Mouse (Mus musculus): ENCODE measurements at regions not wholly inside any gene's neighbourhood (a gene's known extent, or its start where the extent isn't known, plus 50 kb on each side); places are given as distances from the start of the nearest gene placed in this dataset.
A peak's percentile ranks its signal among the peaks of the same experiment; 100 is the strongest.

GRCm38 (mm10) chr15:67305681-67306080, 805.0 kb upstream of the Lrrc6 start:
- CTCF ChIA-PET: interaction anchor here (1.2 to 1.4 kb wide), 2 partner anchors 10 to 29 kb away, joined by 3 read pairs; no protein-coding TSS in a partner anchor
- ATAC-seq: no peak
- no peaks in the 10 kb centered on the region for H3K27me3 ChIP-seq
- no peak for DNase-seq (ENCODE audit: low read depth, low spot score)
- TF ChIP-seq CTCF (IDR thresholded peaks at IDR 0.05): no peak
- in situ Hi-C loops (cut with MboI; ENCODE audit: low pct_unique_long_range_greater_than_20kb): no loop called here
- POLR2A ChIA-PET: no interaction called here

- POLR2A ChIA-PET: no interaction called here
- in situ Hi-C loops (cut with MboI; ENCODE audit: low pct_unique_long_range_greater_than_20kb): no loop called here
- no peak for DNase-seq (ENCODE audit: low read depth, low spot score)
These were observed 803.1 kb upstream of the Lrrc6 start for GRCm38 (mm10) chr15:67303804-67304203.

GRCm38 (mm10) chr15:67301871-67302363, 801.2 kb upstream of the Lrrc6 start:
- in situ Hi-C loops (cut with MboI; ENCODE audit: low pct_unique_long_range_greater_than_20kb): no loop called here
- no peak for TF ChIP-seq CTCF (IDR thresholded peaks at IDR 0.05)
- DNase-seq (ENCODE audit: low read depth, low spot score) (no peak), ATAC-seq (no peak)
- CTCF ChIA-PET: interaction anchor here (1.2 kb wide), 1 partner anchor 18 kb away, joined by 4 read pairs; no protein-coding TSS in a partner anchor
- POLR2A ChIA-PET: no interaction called here
- H3K27me3 ChIP-seq: no peaks in the 10 kb centered on the region

More at GRCm38 (mm10) chr15:67303804-67304203, 803.1 kb upstream of the Lrrc6 start:
- ATAC-seq: no peak
- CTCF ChIA-PET: interaction anchor here (1.1 to 1.3 kb wide), 4 partner anchors 10 to 42 kb away, joined by 3 to 4 read pairs (median 3); no protein-coding TSS in a partner anchor
- no peak for TF ChIP-seq CTCF (IDR thresholded peaks at IDR 0.05)
- no peaks in the 10 kb centered on the region for H3K27me3 ChIP-seq

- no peak for DNase-seq (ENCODE audit: low read depth, low spot score)
- TF ChIP-seq CTCF (IDR thresholded peaks at IDR 0.05): no peak
- no peak for ATAC-seq
- H3K27me3 ChIP-seq: no peaks in the 10 kb centered on the region
- ChIA-PET POLR2A (no interaction called here), CTCF (interaction anchor here (1.0 to 1.2 kb wide), 2 partner anchors 17 to 52 kb away, joined by 3 to 4 read pairs; no protein-coding TSS in a partner anchor)
- in situ Hi-C loops (cut with MboI; ENCODE audit: low pct_unique_long_range_greater_than_20kb): no loop called here
These were observed 800.3 kb upstream of the Lrrc6 start for GRCm38 (mm10) chr15:67301024-67301423.

GRCm38 (mm10) chr15:67294797-67295196, 794.1 kb upstream of the Lrrc6 start:
- ChIA-PET POLR2A (no interaction called here), CTCF (interaction anchor here (0.9 to 1.3 kb wide), 2 partner anchors 9 to 40 kb away, joined by 3 read pairs; no protein-coding TSS in a partner anchor)
- no peak for TF ChIP-seq CTCF (IDR thresholded peaks at IDR 0.05)
- no peak for ATAC-seq
- in situ Hi-C loops (cut with MboI; ENCODE audit: low pct_unique_long_range_greater_than_20kb): loop anchor here (5.0 kb wide), 1 partner anchor 72 kb away; no protein-coding TSS in a partner anchor
- DNase-seq (ENCODE audit: low read depth, low spot score): no peak
- H3K27me3 ChIP-seq: no peaks in the 10 kb centered on the region

- in situ Hi-C loops (cut with MboI; ENCODE audit: low pct_unique_long_range_greater_than_20kb): no loop called here
- no peak for ATAC-seq
- no peak for DNase-seq (ENCODE audit: low read depth, low spot score)
- no peaks in the 10 kb centered on the region for H3K27me3 ChIP-seq
- POLR2A ChIA-PET: no interaction called here
- TF ChIP-seq CTCF (IDR thresholded peaks at IDR 0.05): no peak
- CTCF ChIA-PET: interaction anchor here (0.6 to 1.1 kb wide), 4 partner anchors 56 to 145 kb away, joined by 3 read pairs; no protein-coding TSS in a partner anchor
These were observed 789.0 kb upstream of the Lrrc6 start for GRCm38 (mm10) chr15:67289749-67290148.

GRCm38 (mm10) chr15:67284941-67285340, 784.2 kb upstream of the Lrrc6 start:
- in situ Hi-C loops (cut with MboI; ENCODE audit: low pct_unique_long_range_greater_than_20kb): no loop called here
- ChIA-PET POLR2A (no interaction called here), CTCF (interaction anchor here (0.9 to 1.2 kb wide), 2 partner anchors 12 to 31 kb away, joined by 3 read pairs; no protein-coding TSS in a partner anchor)
- ATAC-seq (no peak), DNase-seq (ENCODE audit: low read depth, low spot score) (no peak)
- TF ChIP-seq CTCF (IDR thresholded peaks at IDR 0.05): no peak
- no peaks in the 10 kb centered on the region for H3K27me3 ChIP-seq

GRCm38 (mm10) chr15:67283275-67283972, 782.7 kb upstream of the Lrrc6 start:
- ChIA-PET POLR2A (interaction anchor here (0.6 kb wide), 1 partner anchor 806 kb away, joined by 3 read pairs; no protein-coding TSS in a partner anchor), CTCF (interaction anchor here (0.9 kb wide), 1 partner anchor 18 kb away, joined by 4 read pairs; no protein-coding TSS in a partner anchor)
- no peak for TF ChIP-seq CTCF (IDR thresholded peaks at IDR 0.05)
- in situ Hi-C loops (cut with MboI; ENCODE audit: low pct_unique_long_range_greater_than_20kb): no loop called here
- DNase-seq (ENCODE audit: low read depth, low spot score) (no peak), ATAC-seq (no peak)
- H3K27me3 ChIP-seq: no peaks in the 10 kb centered on the region

- ChIA-PET POLR2A (interaction anchor here (1.6 kb wide), 1 partner anchor 19 kb away, joined by 3 read pairs; no protein-coding TSS in a partner anchor), CTCF (no interaction called here)
- no peak for ATAC-seq
- H3K27me3 ChIP-seq: no peaks in the 10 kb centered on the region
- no peak for DNase-seq (ENCODE audit: low read depth, low spot score)
- in situ Hi-C loops (cut with MboI; ENCODE audit: low pct_unique_long_range_greater_than_20kb): no loop called here
- TF ChIP-seq CTCF (IDR thresholded peaks at IDR 0.05): no peak
These were observed 778.2 kb upstream of the Lrrc6 start for GRCm38 (mm10) chr15:67278869-67279268.

GRCm38 (mm10) chr15:67275058-67275457, 774.3 kb upstream of the Lrrc6 start:
- CTCF ChIA-PET: no interaction called here
- DNase-seq (ENCODE audit: low read depth, low spot score) (no peak), ATAC-seq (no peak)
- no peak for TF ChIP-seq CTCF (IDR thresholded peaks at IDR 0.05)
- POLR2A ChIA-PET: no interaction called here
- H3K27me3 ChIP-seq: no peaks in the 10 kb centered on the region
- in situ Hi-C loops (cut with MboI; ENCODE audit: low pct_unique_long_range_greater_than_20kb): no loop called here

- no peak for TF ChIP-seq CTCF (IDR thresholded peaks at IDR 0.05)
- ATAC-seq: peak; percentile 47
- ChIA-PET CTCF (interaction anchor here (0.8 to 1.1 kb wide), 2 partner anchors 9 to 28 kb away, joined by 3 read pairs; no protein-coding TSS in a partner anchor), POLR2A (no interaction called here)
- in situ Hi-C loops (cut with MboI; ENCODE audit: low pct_unique_long_range_greater_than_20kb): no loop called here
- DNase-seq (ENCODE audit: low read depth, low spot score): no peak
- H3K27me3 ChIP-seq: no peaks in the 10 kb centered on the region
These were observed 771.7 kb upstream of the Lrrc6 start for GRCm38 (mm10) chr15:67272397-67272796.

Data from Patski (cell line).